Mouse (Mus musculus) hindbrain, embryonic 12.5 days (tissue): ENCODE measurements around the gene Decr2. TPM values are rescaled to one million over a fixed set of nuclear protein-coding genes. Genes with fewer than 3 reads are reported as not detected.
A peak's percentile ranks its signal among the peaks of the same experiment; 100 is the strongest.
"Not testable (repeated sequence)": the region's sequence is repeated elsewhere in the genome, so short reads cannot be mapped to it uniquely, and the experiment has no call there.

Source experiments
- ATAC-seq: fragments of 200-750 bp; cut with Nextera tagmentation; 2 replicates; pipeline ENCODE4 v1.8.0; 2017; ENCODE audit warnings: moderate TSS enrichment; ENCODE audit not compliant: low FRiP score
- H3K27ac ChIP-seq: fragments of 300-500 bp; sonication (generic); 2 replicates; pipeline ENCODE4 v1.5.1; 2016; ENCODE audit warnings: mild to moderate bottlenecking
- H3K27me3 ChIP-seq: fragments of 300-500 bp; sonication (generic); 2 replicates; pipeline ENCODE4 v1.6.1; 2016; ENCODE audit warnings: mild to moderate bottlenecking
- H3K36me3 ChIP-seq: fragments of 300-500 bp; sonication (generic); 2 replicates; pipeline ENCODE4 v1.6.1; 2016; ENCODE audit warnings: mild to moderate bottlenecking
- H3K4me1 ChIP-seq: fragments of 300-500 bp; sonication (generic); 2 replicates; pipeline ENCODE4 v1.6.1; 2016
- H3K4me2 ChIP-seq: fragments of 300-500 bp; sonication (generic); replicated peaks from 2 replicates; pipeline ENCODE4 v1.6.1; 2016; ENCODE audit warnings: mild to moderate bottlenecking
- H3K4me3 ChIP-seq: fragments of 300-500 bp; sonication (generic); 2 replicates; pipeline ENCODE4 v1.5.1; 2016; ENCODE audit warnings: mild to moderate bottlenecking
- H3K9ac ChIP-seq: fragments of 300-500 bp; sonication (generic); 2 replicates; pipeline ENCODE4 v1.6.1; 2016; ENCODE audit warnings: mild to moderate bottlenecking, moderate library complexity
- H3K9me3 ChIP-seq: fragments of 300-500 bp; sonication (generic); replicated peaks from 2 replicates; pipeline ENCODE4 v1.6.1; 2016; ENCODE audit warnings: mild to moderate bottlenecking
- WGBS: fragments of 180-500 bp; shearing (Covaris S2); methylation state at CpG from one replicate; pipeline ENCODE4 v1.1.7; 2016; 5-methylcytosine and 5-hydroxymethylcytosine counted together
- polyA plus RNA-seq: library from polyadenylated mRNA; unstranded; fragments of >200 nt; fragmentation: Nextera tagmentation; extraction: Ambion mirVana; gene quantifications from 2 replicates; pipeline ENCODE4 v1.2.1, GENCODE M21; 2016

Gene Decr2
- polyA plus RNA-seq, 1 experiment from 2014 or later, result 33.8 TPM

GRCm38 (mm10) chr17:26122431-26123140 lies 32.4 kb upstream of the Decr2 start:
- peaks cover 14% of the 10 kb centered on the region for H3K4me1 ChIP-seq
- no peak overlapping the region for H3K4me3 ChIP-seq
- no peak overlapping the region for H3K9ac ChIP-seq
- H3K4me2 ChIP-seq, result no peak overlapping the region
- peak; percentile 18; the same call in 1 of the 2 replicates for ATAC-seq
- no peaks in the 10 kb centered on the region for H3K9me3 ChIP-seq
- H3K36me3 ChIP-seq, result peaks cover 26% of the 10 kb centered on the region
- WGBS, result 61% methylated on average over 5 of the region's 5 CpGs
- peaks cover 11% of the 10 kb centered on the region for H3K27me3 ChIP-seq
- H3K27ac ChIP-seq, result no peak overlapping the region

DNA sequence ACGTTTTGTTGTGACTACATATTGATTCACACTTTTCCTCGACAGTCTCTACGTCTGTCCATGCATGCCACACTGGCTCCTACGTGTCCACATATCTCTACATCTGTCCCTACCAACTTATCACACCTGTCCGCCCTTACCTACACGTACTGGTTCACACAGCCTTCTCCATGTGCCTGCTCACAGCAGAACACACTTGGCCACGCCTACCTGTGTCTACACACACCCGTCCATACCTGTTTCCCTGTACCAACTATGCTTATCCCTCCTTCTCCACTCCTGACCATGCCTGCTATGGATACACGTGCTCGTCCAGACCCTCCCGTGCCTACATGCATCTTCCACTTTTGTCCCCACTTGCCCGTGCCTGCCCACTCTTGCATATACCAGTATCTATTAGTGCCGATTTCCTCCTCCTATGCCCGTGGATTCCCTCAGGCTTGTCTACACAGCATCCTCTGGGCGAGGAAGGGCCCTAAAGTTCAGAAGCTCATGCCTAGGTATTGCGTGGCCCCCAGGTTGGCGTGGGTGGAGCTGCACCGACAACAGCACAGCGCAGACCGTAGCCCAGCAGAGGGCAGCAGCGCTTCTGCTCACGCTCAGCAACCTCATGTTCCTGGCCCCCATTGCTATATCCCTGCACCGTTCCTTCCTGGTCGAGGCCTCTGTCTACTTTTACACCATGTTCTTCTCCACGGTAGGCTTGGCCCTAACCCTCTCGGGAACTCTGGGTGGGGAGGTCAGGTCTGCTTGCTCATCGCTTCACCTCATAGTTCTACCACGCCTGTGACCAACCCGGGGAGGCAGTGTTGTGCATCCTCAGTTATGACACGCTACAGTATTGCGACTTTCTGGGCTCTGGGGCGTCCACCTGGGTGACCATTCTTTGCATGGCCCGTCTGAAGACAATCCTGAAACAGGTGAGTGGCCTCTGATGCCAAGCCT lies 29.9 kb upstream of the Decr2 start:
- no peaks in the 10 kb centered on the region for H3K9me3 ChIP-seq
- H3K4me1 ChIP-seq, result peaks cover 14% of the 10 kb centered on the region
- H3K9ac ChIP-seq, result no peak overlapping the region
- ATAC-seq, result no peak
- H3K36me3 ChIP-seq, result peaks cover under 1% of the 10 kb centered on the region; the same call in 1 of the 2 replicates
- H3K27me3 ChIP-seq, result peaks cover 37% of the 10 kb centered on the region
- H3K27ac ChIP-seq, result no peak overlapping the region
- no peak overlapping the region for H3K4me2 ChIP-seq
- 51% methylated on average over 33 of the region's 33 CpGs for WGBS
- H3K4me3 ChIP-seq, result no peak overlapping the region

DNA sequence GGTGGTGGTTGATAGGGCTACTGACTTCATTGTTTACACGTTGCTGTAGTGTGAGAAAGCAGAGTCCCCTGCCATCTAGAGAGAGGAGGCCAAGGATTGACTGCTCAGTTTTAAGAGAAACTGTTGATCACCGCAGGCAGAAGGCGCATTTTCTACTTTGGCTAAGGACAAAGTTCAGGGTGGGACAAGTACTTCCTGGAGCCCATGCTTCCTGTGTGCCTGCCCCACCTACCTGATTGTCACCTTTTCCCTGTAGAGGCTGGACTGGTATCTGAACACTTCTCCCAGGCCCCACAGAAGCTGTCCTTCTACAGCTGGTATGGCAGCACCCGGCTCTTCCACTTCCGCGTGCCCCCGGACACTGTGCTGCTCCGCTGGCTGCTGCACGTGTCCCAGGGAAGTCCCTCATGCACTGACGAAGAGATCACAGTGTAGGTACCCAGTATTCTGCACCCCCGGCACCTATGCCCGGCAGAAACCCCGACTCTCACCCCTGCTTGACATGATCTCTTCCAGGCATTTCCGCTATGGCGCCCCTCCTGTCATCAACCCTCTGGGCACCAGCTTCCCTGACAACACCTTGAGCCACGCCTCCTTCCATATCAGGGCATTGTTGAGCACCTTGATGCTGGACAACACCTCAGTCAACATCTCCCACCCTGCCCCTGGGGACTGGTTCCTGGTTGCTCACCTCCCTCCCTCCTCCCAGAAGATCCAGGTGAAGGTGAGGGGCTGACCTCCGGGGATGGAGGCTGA lies 26.5 kb upstream of the Decr2 start:
- Histone ChIP-seq H3K4me1 (peaks cover 19% of the 10 kb centered on the region), H3K9ac (no peak overlapping the region), H3K4me2 (no peak overlapping the region), H3K36me3 (no peaks in the 10 kb centered on the region), H3K27me3 (peaks cover 70% of the 10 kb centered on the region), H3K9me3 (no peaks in the 10 kb centered on the region), H3K4me3 (no peak overlapping the region), H3K27ac (no peak overlapping the region)
- no peak for ATAC-seq
- 89% methylated on average over 17 of the region's 17 CpGs for WGBS

GRCm38 (mm10) chr17:26115956-26116487 lies 25.9 kb upstream of the Decr2 start:
- Histone ChIP-seq H3K4me1 (peaks cover 22% of the 10 kb centered on the region), H3K4me2 (no peak overlapping the region), H3K27ac (no peak overlapping the region), H3K4me3 (no peak overlapping the region), H3K9ac (no peak overlapping the region), H3K36me3 (no peaks in the 10 kb centered on the region), H3K9me3 (no peaks in the 10 kb centered on the region), H3K27me3 (peaks cover 77% of the 10 kb centered on the region)
- no peak for ATAC-seq
- 63% methylated on average over 3 of the region's 3 CpGs for WGBS

- no peak overlapping the region for H3K4me2 ChIP-seq
- peaks cover 27% of the 10 kb centered on the region for H3K4me1 ChIP-seq
- peaks cover 84% of the 10 kb centered on the region for H3K27me3 ChIP-seq
- ATAC-seq, result no peak
- H3K4me3 ChIP-seq, result no peak overlapping the region
- no peaks in the 10 kb centered on the region for H3K36me3 ChIP-seq
- no peaks in the 10 kb centered on the region for H3K9me3 ChIP-seq
- no peak overlapping the region for H3K27ac ChIP-seq
- no peak overlapping the region for H3K9ac ChIP-seq
- 88% methylated on average over 7 of the region's 7 CpGs for WGBS
Measured at GRCm38 (mm10) chr17:26115205-26115898, 25.2 kb upstream of the Decr2 start.

GRCm38 (mm10) chr17:26114461-26114860 lies 24.3 kb upstream of the Decr2 start:
- H3K4me3 ChIP-seq, H3K4me2 ChIP-seq, H3K36me3 ChIP-seq, H3K27ac ChIP-seq, H3K9ac ChIP-seq, H3K9me3 ChIP-seq, ATAC-seq: not testable (repeated sequence)
- 68% methylated on average over 7 of the region's 7 CpGs for WGBS
- H3K27me3 ChIP-seq, result peaks cover 86% of the 10 kb centered on the region
- peaks cover 23% of the 10 kb centered on the region for H3K4me1 ChIP-seq

DNA sequence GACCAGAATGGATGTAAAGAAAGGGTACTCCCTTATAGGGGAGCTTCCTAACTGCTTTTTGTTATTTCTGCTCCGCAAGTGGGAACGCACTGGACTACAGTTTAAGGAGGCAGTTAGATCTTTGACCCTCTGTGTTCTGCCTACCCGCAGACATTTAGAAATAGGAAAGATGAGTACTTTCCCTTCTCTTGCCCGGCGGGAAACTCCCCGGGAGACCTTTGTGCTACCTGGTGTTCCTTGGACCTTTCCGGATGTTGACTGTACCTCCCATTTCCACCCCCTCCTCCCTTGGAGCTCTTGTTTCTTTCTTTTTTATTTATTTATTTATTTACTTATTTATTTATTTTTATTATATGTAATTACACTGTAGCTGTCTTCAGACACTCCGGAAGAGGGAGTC lies 23.9 kb upstream of the Decr2 start:
- Histone ChIP-seq H3K4me2 (peak overlapping the region; percentile 98), H3K4me3 (peak overlapping the region; percentile 82), H3K27ac (no peak overlapping the region), H3K27me3 (peaks cover 84% of the 10 kb centered on the region), H3K9me3 (no peaks in the 10 kb centered on the region), H3K9ac (peak overlapping the region; percentile 84; the same call in 1 of the 2 replicates), H3K4me1 (peaks cover 23% of the 10 kb centered on the region), H3K36me3 (no peaks in the 10 kb centered on the region)
- no peak for ATAC-seq
- 9% methylated on average over 8 of the region's 8 CpGs for WGBS

DNA sequence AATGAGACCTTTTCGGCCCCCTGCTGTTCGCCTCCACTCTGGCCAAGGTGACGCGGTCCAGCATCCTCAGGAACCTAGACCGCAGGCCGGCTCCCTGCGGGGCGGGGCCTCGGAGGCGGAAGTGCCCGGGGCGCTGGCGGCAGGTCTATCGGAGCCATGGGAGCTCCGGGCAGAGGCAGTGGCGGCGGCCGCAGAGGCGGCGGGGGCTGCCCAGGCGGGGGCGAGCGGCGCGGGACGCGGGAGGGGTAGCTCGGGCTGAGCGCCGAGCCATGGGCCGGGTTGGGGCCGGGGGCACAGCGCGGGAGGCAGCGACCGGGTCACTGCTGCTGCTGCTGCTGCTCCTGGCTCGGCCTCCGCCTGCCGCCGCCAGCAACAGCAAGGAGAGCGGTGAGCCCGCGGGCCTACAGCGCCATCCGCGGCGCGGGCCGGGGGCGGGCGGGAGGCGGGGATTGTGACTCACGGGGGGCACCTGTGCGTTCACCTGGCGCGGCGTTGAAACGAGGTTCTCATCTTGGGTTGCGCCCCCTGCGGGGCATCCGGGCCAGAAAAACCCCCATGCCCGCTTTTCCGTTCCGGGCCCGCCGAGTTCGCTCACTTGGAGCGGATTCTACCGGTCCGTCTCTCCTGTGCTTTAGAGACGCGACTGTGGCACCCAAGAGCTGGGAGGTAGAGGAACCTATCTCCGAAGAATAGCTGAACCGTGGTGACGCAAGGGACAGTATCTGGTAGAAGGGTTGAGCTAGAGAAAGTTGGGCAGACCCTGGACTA lies 23.2 kb upstream of the Decr2 start, which contains the start of gene Tmem8:
Gene Tmem8 (plus strand): TSS at position 119 of the 768 bp plus-strand sequence.
- ATAC-seq, result peak; percentile 79
- no peaks in the 10 kb centered on the region for H3K9me3 ChIP-seq
- peak within 1 kb of the TSS; percentile 98 for H3K4me2 ChIP-seq
- H3K36me3 ChIP-seq, result no peaks in the 10 kb centered on the region
- peak within 1 kb of the TSS; percentile 82 for H3K4me3 ChIP-seq
- peak within 1 kb of the TSS; percentile 84 for H3K9ac ChIP-seq
- H3K27me3 ChIP-seq, result peaks cover 79% of the 10 kb centered on the region
- peak within 1 kb of the TSS; percentile 62 for H3K27ac ChIP-seq
- H3K4me1 ChIP-seq, result peaks cover 23% of the 10 kb centered on the region
- WGBS, result under 1% methylated on average over 75 of the region's 75 CpGs

GRCm38 (mm10) chr17:26112751-26113150 lies 22.6 kb upstream of the Decr2 start:
- peaks cover 23% of the 10 kb centered on the region for H3K4me1 ChIP-seq
- no peaks in the 10 kb centered on the region for H3K36me3 ChIP-seq
- H3K9me3 ChIP-seq, result no peaks in the 10 kb centered on the region
- no peak for ATAC-seq
- 18% methylated on average over 14 of the region's 14 CpGs for WGBS
- H3K4me2 ChIP-seq, result peak overlapping the region; percentile 98
- H3K27me3 ChIP-seq, result peaks cover 77% of the 10 kb centered on the region
- H3K27ac ChIP-seq, result no peak overlapping the region
- H3K9ac ChIP-seq, result peak overlapping the region; percentile 84
- H3K4me3 ChIP-seq, result peak overlapping the region; percentile 82

GRCm38 (mm10) chr17:26111722-26112121 lies 21.6 kb upstream of the Decr2 start:
- Histone ChIP-seq H3K27me3 (peaks cover 66% of the 10 kb centered on the region), H3K4me2 (no peak overlapping the region), H3K27ac (no peak overlapping the region), H3K4me3 (no peak overlapping the region), H3K9me3 (no peaks in the 10 kb centered on the region), H3K36me3 (no peaks in the 10 kb centered on the region), H3K4me1 (peaks cover 23% of the 10 kb centered on the region), H3K9ac (no peak overlapping the region)
- 20% methylated on average over 4 of the region's 4 CpGs for WGBS
- ATAC-seq, result no peak

DNA sequence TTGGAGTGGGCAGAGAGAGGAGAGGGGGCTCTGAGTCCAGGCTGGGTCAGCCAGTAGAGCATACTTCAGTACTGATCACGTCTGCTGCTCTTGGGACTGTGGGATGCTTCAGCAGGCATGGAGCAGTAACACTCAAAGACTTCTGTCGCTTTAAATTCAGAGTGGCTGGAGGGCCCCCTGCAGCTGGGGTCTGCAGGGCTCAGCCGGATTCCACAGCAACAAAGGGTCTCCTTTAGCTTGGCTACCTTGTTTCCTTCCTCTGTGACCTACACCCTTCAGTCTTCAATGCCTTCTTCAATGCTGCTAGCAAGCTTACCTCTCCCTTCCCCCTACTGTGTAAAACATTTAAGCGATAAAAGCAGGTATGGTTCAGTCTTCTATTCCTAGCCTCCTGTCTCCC lies 20.9 kb upstream of the Decr2 start:
- Histone ChIP-seq H3K4me2 (no peak overlapping the region), H3K9ac (no peak overlapping the region; the same call in 1 of the 2 replicates), H3K27ac (no peak overlapping the region), H3K27me3 (peaks cover 59% of the 10 kb centered on the region), H3K36me3 (no peaks in the 10 kb centered on the region), H3K4me1 (peaks cover 23% of the 10 kb centered on the region), H3K4me3 (no peak overlapping the region), H3K9me3 (no peaks in the 10 kb centered on the region)
- 0% methylated on average over 4 of the region's 4 CpGs for WGBS
- ATAC-seq, result no peak
